Mouse (Mus musculus) forebrain, embryonic 15.5 days (tissue): Measurements from ENCODE around the gene Ephb6. TPM values are rescaled to one million over a fixed set of nuclear protein-coding genes. Genes with fewer than 3 reads are reported as not detected.
A peak's percentile ranks its signal among the peaks of the same experiment; 100 is the strongest.

Experiments
- ATAC-seq: fragments of 200-750 bp; cut with Nextera tagmentation; replicated peaks from 2 replicates; pipeline ENCODE4 v1.8.0; 2017; ENCODE audit warnings: mild to moderate bottlenecking, moderate TSS enrichment, moderate library complexity
- H3K27ac ChIP-seq: fragments of 300-500 bp; sonication (generic); replicated peaks from 2 replicates; pipeline ENCODE4 v1.5.1; 2015; ENCODE audit warnings: mild to moderate bottlenecking, inconsistent platforms
- H3K27me3 ChIP-seq: fragments of 300-500 bp; sonication (generic); 2 replicates; pipeline ENCODE4 v1.6.1; 2015; ENCODE audit warnings: inconsistent platforms
- H3K36me3 ChIP-seq: fragments of 300-500 bp; sonication (generic); 2 replicates; pipeline ENCODE4 v1.6.1; 2015; ENCODE audit warnings: mild to moderate bottlenecking, inconsistent platforms
- H3K4me1 ChIP-seq: fragments of 300-500 bp; sonication (generic); 2 replicates; pipeline ENCODE4 v1.6.1; 2015; ENCODE audit warnings: inconsistent platforms
- H3K4me2 ChIP-seq: fragments of 300-500 bp; sonication (generic); replicated peaks from 2 replicates; pipeline ENCODE4 v1.6.1; 2015; ENCODE audit warnings: mild to moderate bottlenecking, inconsistent platforms
- H3K4me3 ChIP-seq: fragments of 300-500 bp; sonication (generic); 2 replicates; pipeline ENCODE4 v1.5.1; 2015; ENCODE audit warnings: mild to moderate bottlenecking, inconsistent platforms
- H3K9ac ChIP-seq: fragments of 300-500 bp; sonication (generic); replicated peaks from 2 replicates; pipeline ENCODE4 v1.6.1; 2015; ENCODE audit warnings: mild to moderate bottlenecking, inconsistent platforms
- H3K9me3 ChIP-seq: fragments of 300-500 bp; sonication (generic); 2 replicates; pipeline ENCODE4 v1.6.1; 2016; ENCODE audit warnings: inconsistent platforms
- WGBS: fragments of 180-500 bp; shearing (Covaris S2); methylation state at CpG from one replicate; pipeline ENCODE4 v1.1.7; 2015; ENCODE audit warnings: mixed read lengths; 5-methylcytosine and 5-hydroxymethylcytosine counted together
- polyA plus RNA-seq: library from polyadenylated mRNA; unstranded; fragments of >200 nt; fragmentation: Nextera tagmentation; extraction: Ambion mirVana; gene quantifications from 2 replicates; pipeline ENCODE4 v1.2.1, GENCODE M21; 2015

The Ephb6 gene
- polyA plus RNA-seq, 1 experiment from 2014 or later = 34.6 TPM

- Histone ChIP-seq H3K27ac (no peak overlapping the region), H3K4me1 (no peaks in the 10 kb centered on the region), H3K9me3 (no peaks in the 10 kb centered on the region), H3K4me2 (no peak overlapping the region), H3K9ac (no peak overlapping the region), H3K27me3 (no peaks in the 10 kb centered on the region), H3K36me3 (no peaks in the 10 kb centered on the region), H3K4me3 (no peak overlapping the region)
- ATAC-seq = no peak
- WGBS = 82% methylated on average over 2 of the region's 2 CpGs
Measured at GRCm38 (mm10) chr6:41630791-41631190, 25.5 kb downstream of the Ephb6 start.

- no peaks in the 10 kb centered on the region for H3K9me3 ChIP-seq
- H3K4me1 ChIP-seq = no peaks in the 10 kb centered on the region
- no peak for ATAC-seq
- WGBS = 77% methylated on average over 4 of the region's 4 CpGs
- no peaks in the 10 kb centered on the region for H3K36me3 ChIP-seq
- no peaks in the 10 kb centered on the region for H3K27me3 ChIP-seq
- no peak overlapping the region for H3K9ac ChIP-seq
- no peak overlapping the region for H3K4me3 ChIP-seq
- no peak overlapping the region for H3K4me2 ChIP-seq
- H3K27ac ChIP-seq = no peak overlapping the region
Measured at GRCm38 (mm10) chr6:41631549-41631948, 26.3 kb downstream of the Ephb6 start.

- H3K4me2 ChIP-seq = no peak overlapping the region
- H3K9ac ChIP-seq = no peak overlapping the region
- no peaks in the 10 kb centered on the region for H3K27me3 ChIP-seq
- H3K9me3 ChIP-seq = no peaks in the 10 kb centered on the region
- 33% methylated on average over 1 of the region's 1 CpGs for WGBS
- ATAC-seq = no peak
- H3K4me1 ChIP-seq = no peaks in the 10 kb centered on the region
- H3K4me3 ChIP-seq = no peak overlapping the region
- H3K36me3 ChIP-seq = no peaks in the 10 kb centered on the region
- H3K27ac ChIP-seq = no peak overlapping the region
Measured at GRCm38 (mm10) chr6:41635211-41635610, 29.9 kb downstream of the Ephb6 start.

GRCm38 (mm10) chr6:41636178-41636577, 30.9 kb downstream of the Ephb6 start, which contains the start of gene Trpv6:
Gene Trpv6, minus strand, starts transcription at chr6:41636405.
- H3K27ac ChIP-seq = no peak within 1 kb of the TSS
- no peaks in the 10 kb centered on the region for H3K36me3 ChIP-seq
- no peak within 1 kb of the TSS for H3K4me3 ChIP-seq
- no peaks in the 10 kb centered on the region for H3K4me1 ChIP-seq
- 28% methylated on average over 5 of the region's 5 CpGs for WGBS
- no peak for ATAC-seq
- no peaks in the 10 kb centered on the region for H3K27me3 ChIP-seq
- H3K9me3 ChIP-seq = no peaks in the 10 kb centered on the region
- H3K9ac ChIP-seq = no peak within 1 kb of the TSS
- no peak within 1 kb of the TSS for H3K4me2 ChIP-seq

GRCm38 (mm10) chr6:41637393-41637792, 32.1 kb downstream of the Ephb6 start:
- 21% methylated on average over 1 of the region's 1 CpGs for WGBS
- Histone ChIP-seq H3K36me3 (no peaks in the 10 kb centered on the region), H3K4me2 (no peak overlapping the region), H3K27ac (no peak overlapping the region), H3K9ac (no peak overlapping the region), H3K9me3 (no peaks in the 10 kb centered on the region), H3K4me1 (no peaks in the 10 kb centered on the region), H3K4me3 (no peak overlapping the region), H3K27me3 (no peaks in the 10 kb centered on the region)
- 0 out of 2 replicates have a peak, but pooled peaks have one; percentile 29 for ATAC-seq

GRCm38 (mm10) chr6:41637927-41638506, 32.7 kb downstream of the Ephb6 start:
- H3K9me3 ChIP-seq = no peaks in the 10 kb centered on the region
- H3K27ac ChIP-seq = no peak overlapping the region
- 78% methylated on average over 6 of the region's 6 CpGs for WGBS

GRCm38 (mm10) chr6:41640449-41640848, 35.2 kb downstream of the Ephb6 start:
- no peaks in the 10 kb centered on the region for H3K36me3 ChIP-seq

More at GRCm38 (mm10) chr6:41637927-41638506, 32.7 kb downstream of the Ephb6 start:
- Histone ChIP-seq H3K4me3 (no peak overlapping the region), H3K4me1 (no peaks in the 10 kb centered on the region), H3K27me3 (no peaks in the 10 kb centered on the region), H3K4me2 (no peak overlapping the region), H3K9ac (no peak overlapping the region), H3K36me3 (no peaks in the 10 kb centered on the region)
- 0 out of 2 replicates have a peak, but pooled peaks have one; percentile 32 for ATAC-seq

GRCm38 (mm10) chr6:41641173-41641866, 36.0 kb downstream of the Ephb6 start:
- 85% methylated on average over 6 of the region's 6 CpGs for WGBS
- Histone ChIP-seq H3K4me2 (no peak overlapping the region), H3K9ac (no peak overlapping the region), H3K9me3 (no peaks in the 10 kb centered on the region), H3K4me3 (no peak overlapping the region), H3K36me3 (no peaks in the 10 kb centered on the region), H3K4me1 (no peaks in the 10 kb centered on the region), H3K27ac (no peak overlapping the region), H3K27me3 (no peaks in the 10 kb centered on the region)
- ATAC-seq = no peak

More at GRCm38 (mm10) chr6:41640449-41640848, 35.2 kb downstream of the Ephb6 start:
- WGBS = 55% methylated on average over 3 of the region's 3 CpGs
- H3K27me3 ChIP-seq = no peaks in the 10 kb centered on the region
- H3K4me3 ChIP-seq = no peak overlapping the region
- no peak overlapping the region for H3K27ac ChIP-seq
- H3K4me1 ChIP-seq = no peaks in the 10 kb centered on the region
- H3K4me2 ChIP-seq = no peak overlapping the region
- no peaks in the 10 kb centered on the region for H3K9me3 ChIP-seq
- no peak overlapping the region for H3K9ac ChIP-seq
- ATAC-seq = no peak

- ATAC-seq = no peak
- no peaks in the 10 kb centered on the region for H3K9me3 ChIP-seq
- no peaks in the 10 kb centered on the region for H3K36me3 ChIP-seq
- WGBS = 92% methylated on average over 4 of the region's 4 CpGs
- H3K27ac ChIP-seq = no peak overlapping the region
- H3K4me1 ChIP-seq = no peaks in the 10 kb centered on the region
- no peak overlapping the region for H3K4me2 ChIP-seq
- no peak overlapping the region for H3K9ac ChIP-seq
- H3K27me3 ChIP-seq = no peaks in the 10 kb centered on the region
- H3K4me3 ChIP-seq = no peak overlapping the region
Measured at GRCm38 (mm10) chr6:41642765-41643164, 37.5 kb downstream of the Ephb6 start.

GRCm38 (mm10) chr6:41643227-41643626, 37.9 kb downstream of the Ephb6 start:
- no peaks in the 10 kb centered on the region for H3K27me3 ChIP-seq
- H3K4me1 ChIP-seq = no peaks in the 10 kb centered on the region
- H3K9ac ChIP-seq = no peak overlapping the region
- H3K9me3 ChIP-seq = no peaks in the 10 kb centered on the region
- ATAC-seq = no peak
- H3K4me2 ChIP-seq = no peak overlapping the region
- H3K4me3 ChIP-seq = no peak overlapping the region
- no peak overlapping the region for H3K27ac ChIP-seq
- 96% methylated on average over 3 of the region's 3 CpGs for WGBS
- no peaks in the 10 kb centered on the region for H3K36me3 ChIP-seq

GRCm38 (mm10) chr6:41646220-41646619, 40.9 kb downstream of the Ephb6 start:
- Histone ChIP-seq H3K27me3 (no peaks in the 10 kb centered on the region), H3K9ac (no peak overlapping the region), H3K4me2 (no peak overlapping the region), H3K9me3 (no peaks in the 10 kb centered on the region), H3K36me3 (no peaks in the 10 kb centered on the region), H3K4me3 (no peak overlapping the region), H3K27ac (no peak overlapping the region), H3K4me1 (no peaks in the 10 kb centered on the region)
- 79% methylated on average over 3 of the region's 3 CpGs for WGBS
- ATAC-seq = no peak

GRCm38 (mm10) chr6:41646672-41647071, 41.4 kb downstream of the Ephb6 start:
- ATAC-seq = no peak

More at GRCm38 (mm10) chr6:41646672-41647071, 41.4 kb downstream of the Ephb6 start:
- no peak overlapping the region for H3K4me3 ChIP-seq
- no peaks in the 10 kb centered on the region for H3K9me3 ChIP-seq
- no peak overlapping the region for H3K27ac ChIP-seq
- no peak overlapping the region for H3K4me2 ChIP-seq
- H3K4me1 ChIP-seq = no peaks in the 10 kb centered on the region
- no peaks in the 10 kb centered on the region for H3K27me3 ChIP-seq
- no peaks in the 10 kb centered on the region for H3K36me3 ChIP-seq
- H3K9ac ChIP-seq = no peak overlapping the region
